Mouse (Mus musculus) left cerebral cortex, adult 2 months (tissue): ENCODE data around the gene Fgf7. TPM values are rescaled to one million over a fixed set of nuclear protein-coding genes. Genes with fewer than 3 reads are reported as not detected.

Source experiments
- DNase-seq, 2 experiments: peaks; one replicate each; pipeline ENCODE4 v3.0.0; 2021 to 2022; ENCODE audit warnings: low spot score in 2 of 2, mixed read lengths in 1 of 2; ENCODE audit errors: extremely low spot score in 1 of 2
- H3K27ac ChIP-seq: fragments of 200-600 bp; 2 replicates; pipeline ENCODE4 v1.8.1; 2022
- H3K4me3 ChIP-seq: fragments of 200-600 bp; 2 replicates; pipeline ENCODE4 v1.8.1; 2022
- CTCF ChIP-seq: fragments of 200-600 bp; IDR thresholded peaks from 2 replicates; pipeline ENCODE4 v1.8.1; 2022; ENCODE audit warnings: antibody characterized with exemption, mild to moderate bottlenecking, moderate library complexity
- intact Hi-C: fragments of 180-260 bp; cut with DNase I; formaldehyde crosslinking; loops from one replicate; pipeline ENCODE4 v1.15.1; 2025
- total RNA-seq, 2 experiments: library from RNA; stranded (reverse); gene quantifications; 2 replicates each; pipeline ENCODE4 v1.2.3; 2021

Fgf7 gene
- total RNA-seq, 2 experiments from 2014 or later, result 0.25 to 0.70 TPM

DNA sequence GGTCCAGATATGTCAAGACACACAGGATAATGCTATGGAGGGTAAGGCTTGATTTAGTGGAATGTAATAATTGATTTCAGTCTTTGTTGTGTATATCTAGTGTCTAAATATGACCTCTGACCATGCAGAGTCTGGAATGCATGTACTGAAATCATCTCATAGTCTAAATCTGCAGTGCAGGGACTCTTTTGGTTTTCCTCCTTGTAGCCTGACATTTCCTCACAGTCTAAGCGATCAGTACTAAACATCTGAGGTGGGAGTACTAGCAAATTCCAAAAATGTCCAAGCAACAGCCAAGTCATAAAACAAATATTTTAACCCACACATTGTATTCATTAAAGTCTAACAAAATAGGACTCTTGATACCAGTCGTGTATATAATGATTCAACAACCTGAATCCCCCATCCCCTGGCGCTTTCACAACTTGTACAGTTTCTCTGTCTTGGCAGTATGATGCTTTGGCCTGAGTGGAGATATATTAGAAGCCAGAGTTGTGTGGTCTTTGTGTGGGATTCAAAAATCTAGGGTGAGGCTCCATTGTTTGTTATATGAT, 30.9 kb downstream of the Fgf7 start:
- H3K27ac ChIP-seq, result no peak overlapping the region
- DNase-seq, result no peak
- no peak overlapping the region for H3K4me3 ChIP-seq
- TF ChIP-seq CTCF, result no peak
- intact Hi-C loops, result no loop called here

DNA sequence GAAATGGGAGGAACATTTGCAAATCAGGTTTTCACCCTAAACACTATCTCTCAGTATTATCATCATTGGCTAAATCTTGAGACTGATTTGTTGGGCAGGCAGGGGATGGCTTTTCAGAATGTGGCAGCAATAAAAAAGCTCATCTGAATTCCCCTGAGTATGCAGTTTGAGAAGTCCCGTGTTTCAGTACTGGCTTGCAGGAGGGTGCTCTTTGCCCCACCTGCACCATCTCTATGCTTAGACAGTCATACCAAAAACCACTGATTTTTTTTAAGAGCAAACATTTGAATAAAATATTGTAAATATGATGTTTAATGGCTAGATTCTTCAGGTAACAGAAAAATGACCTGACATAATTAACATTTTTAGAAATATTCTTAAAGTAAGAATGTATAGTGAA, 35.3 kb downstream of the Fgf7 start:
- Histone ChIP-seq H3K4me3 (no peak overlapping the region), H3K27ac (no peak overlapping the region)
- no peak for DNase-seq
- intact Hi-C loops, result no loop called here
- TF ChIP-seq CTCF, result no peak

DNA sequence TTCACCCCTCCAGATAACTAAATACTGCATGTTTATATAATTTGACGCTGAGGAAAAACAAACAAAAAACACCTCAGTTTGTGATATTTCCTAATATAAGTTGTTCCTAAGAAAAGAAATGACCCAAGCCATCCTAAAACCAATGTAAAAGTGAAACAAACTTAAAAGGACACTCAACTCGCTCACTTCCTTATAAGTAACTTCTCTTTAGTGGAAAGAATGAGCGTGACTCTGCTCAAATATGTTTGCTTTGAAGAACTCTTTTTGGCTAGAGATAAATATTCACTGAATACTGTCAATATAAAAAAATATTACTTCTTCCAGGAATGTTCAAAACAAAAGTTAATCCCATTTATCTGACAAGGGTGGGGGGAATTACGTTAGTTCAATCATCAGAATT, 39.3 kb downstream of the Fgf7 start:
- intact Hi-C loops, result no loop called here
- no peak for DNase-seq
- TF ChIP-seq CTCF, result no peak
- Histone ChIP-seq H3K27ac (no peak overlapping the region), H3K4me3 (no peak overlapping the region)

DNA sequence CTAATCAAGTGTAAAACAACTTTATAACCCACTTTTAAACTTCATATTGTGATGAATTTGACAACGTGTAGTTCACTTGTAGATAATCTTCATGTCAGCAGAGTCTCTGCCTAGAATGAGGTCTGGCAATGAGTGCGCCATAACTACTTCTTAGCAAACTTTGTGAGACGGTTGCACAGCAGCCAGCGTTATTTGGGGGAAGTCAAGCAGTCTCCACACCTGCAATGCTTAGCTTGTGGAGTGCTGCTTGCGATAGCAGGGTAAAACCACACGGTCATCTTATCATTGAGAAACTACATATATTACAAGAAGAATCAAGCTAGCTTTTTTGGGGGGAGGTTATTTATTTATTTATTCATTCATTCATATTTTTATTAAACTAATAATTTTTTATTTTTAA, 42.0 kb downstream of the Fgf7 start:
- DNase-seq, result no peak
- H3K27ac ChIP-seq, result no peak overlapping the region
- no peak for TF ChIP-seq CTCF
- intact Hi-C loops, result no loop called here
- no peak overlapping the region for H3K4me3 ChIP-seq

DNA sequence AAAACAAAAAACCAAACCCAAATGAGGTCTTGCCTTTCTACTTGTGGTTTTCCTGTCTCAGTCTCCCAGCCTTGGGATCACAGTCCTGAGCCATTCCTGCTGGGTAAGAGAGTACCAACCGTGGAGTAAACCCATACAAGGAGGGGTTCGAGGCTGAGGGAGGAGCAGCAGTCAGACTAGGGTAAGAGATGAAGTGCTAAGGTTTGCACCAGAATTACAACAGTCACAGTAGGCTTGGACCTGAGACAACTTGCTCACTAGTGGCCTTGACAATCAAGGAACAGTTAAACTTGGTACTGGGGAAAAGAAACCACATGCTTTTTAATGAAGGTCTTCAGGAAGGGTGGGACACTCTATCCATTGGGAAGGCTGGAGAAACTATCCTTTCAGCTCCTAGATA, 44.6 kb downstream of the Fgf7 start:
- no peak for DNase-seq
- intact Hi-C loops, result no loop called here
- no peak for TF ChIP-seq CTCF
- H3K4me3 ChIP-seq, result no peak overlapping the region
- H3K27ac ChIP-seq, result no peak overlapping the region

DNA sequence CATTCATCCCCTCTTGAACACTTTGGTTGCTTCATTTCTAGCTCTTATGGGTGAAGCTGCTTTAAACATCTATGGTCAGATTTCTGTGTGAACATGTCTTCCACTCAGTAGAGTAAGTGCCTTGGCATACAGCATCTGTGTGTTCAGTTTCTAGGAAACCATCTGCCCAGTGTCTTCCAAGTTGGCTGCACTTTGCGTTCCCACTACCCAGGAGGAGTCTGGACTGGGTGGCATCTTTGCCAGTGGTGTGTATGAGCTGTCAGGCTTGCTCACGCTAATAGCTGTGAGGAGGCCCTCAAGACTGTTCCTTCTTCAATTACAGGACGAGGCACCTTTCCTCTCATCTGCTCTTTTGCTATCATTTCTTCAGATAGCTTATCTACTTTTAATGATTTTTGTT, 49.9 kb downstream of the Fgf7 start:
- Histone ChIP-seq H3K4me3 (no peak overlapping the region), H3K27ac (no peak overlapping the region)
- intact Hi-C loops, result no loop called here
- no peak for TF ChIP-seq CTCF
- no peak for DNase-seq

DNA sequence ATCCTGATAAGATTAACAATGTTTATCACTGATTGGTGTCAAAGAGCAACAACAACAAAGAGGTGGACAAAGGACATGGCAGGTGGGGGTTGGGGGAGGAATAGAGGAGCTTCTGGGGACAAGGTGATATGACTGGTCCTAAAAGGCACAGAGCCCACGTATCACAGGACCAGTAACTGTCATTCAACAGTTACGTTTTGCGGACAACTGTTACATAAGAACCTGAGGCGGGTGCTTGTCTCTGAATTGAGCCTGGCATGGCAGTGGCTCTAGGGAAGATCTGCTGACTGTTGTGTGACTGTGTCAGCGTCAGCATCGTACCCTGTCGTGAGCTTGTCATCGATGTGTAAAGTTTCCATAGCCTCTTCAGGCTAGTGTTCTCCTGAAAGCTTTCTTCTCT, 51.7 kb downstream of the Fgf7 start:
- Histone ChIP-seq H3K27ac (no peak overlapping the region), H3K4me3 (no peak overlapping the region)
- no peak for TF ChIP-seq CTCF
- intact Hi-C loops, result no loop called here
- no peak for DNase-seq

DNA sequence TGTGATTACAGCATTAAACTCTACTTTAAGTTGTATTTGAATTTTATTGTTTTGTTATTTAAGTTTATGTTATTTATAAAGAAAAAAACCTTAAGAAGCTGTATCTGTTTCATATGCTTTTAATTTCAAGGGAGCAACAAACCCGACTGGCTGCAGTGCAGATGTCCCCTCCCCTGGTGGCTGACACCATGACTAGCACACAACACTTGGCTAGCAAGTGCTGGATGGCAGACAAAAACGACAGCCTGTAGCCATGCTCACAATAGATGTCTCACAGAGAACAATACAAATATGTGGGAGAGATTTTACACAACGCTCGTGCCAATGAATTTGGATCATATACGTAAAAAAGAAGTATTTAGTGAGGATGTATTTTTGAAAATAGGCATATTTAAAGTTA, 56.0 kb downstream of the Fgf7 start:
- intact Hi-C loops, result no loop called here
- no peak; the same call in 1 of the 2 replicates for TF ChIP-seq CTCF
- no peak overlapping the region for H3K4me3 ChIP-seq
- no peak overlapping the region for H3K27ac ChIP-seq
- no peak for DNase-seq

DNA sequence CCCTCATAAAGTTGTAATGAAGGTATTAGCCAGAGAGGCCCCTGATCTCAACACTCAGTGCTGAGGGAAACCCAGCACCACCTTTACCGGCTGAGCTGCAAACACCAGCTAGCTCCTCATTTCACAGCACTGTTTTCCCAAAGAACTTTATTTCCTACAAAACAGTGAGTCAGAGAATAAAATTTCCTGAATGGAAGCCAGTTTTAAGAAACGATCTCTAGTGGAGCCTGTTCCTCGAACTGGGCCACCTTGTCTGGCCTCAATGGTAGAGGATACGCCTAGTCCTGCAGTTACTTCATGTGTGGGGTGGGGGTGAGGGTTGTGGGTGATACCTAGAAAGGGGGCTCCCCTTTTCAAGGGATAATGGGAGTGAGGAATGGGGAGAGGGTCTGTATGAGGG, 60.2 kb downstream of the Fgf7 start:
- TF ChIP-seq CTCF, result no peak

More for the DNA sequence above, 60.2 kb downstream of the Fgf7 start:
- Histone ChIP-seq H3K27ac (no peak overlapping the region), H3K4me3 (no peak overlapping the region)
- intact Hi-C loops, result no loop called here
- no peak for DNase-seq

Other genes starting within 250 kb of the Fgf7 start
- 10 to 100 TPM; 23.0 to 27.1 TPM for gene Galk2, start 175.5 kb upstream of the Fgf7 start, total RNA-seq
- 100 to 1,000 TPM in 1 of 2 experiments, 10 to 100 TPM in 1; 99.4 to 107 TPM for gene Cops2, start 175.5 kb upstream of the Fgf7 start, total RNA-seq
- not detected for gene Fam227b, start 117.3 kb downstream of the Fgf7 start, total RNA-seq
- gene Dtwd1, start 117.5 kb downstream of the Fgf7 start, total RNA-seq, result 10 to 100 TPM; 10.1 to 12.2 TPM
- gene Gm17555, start 180.4 kb downstream of the Fgf7 start, total RNA-seq, result not detected